ENCODE assay signal across 37 mouse cellular contexts in the genomic region with DNA sequence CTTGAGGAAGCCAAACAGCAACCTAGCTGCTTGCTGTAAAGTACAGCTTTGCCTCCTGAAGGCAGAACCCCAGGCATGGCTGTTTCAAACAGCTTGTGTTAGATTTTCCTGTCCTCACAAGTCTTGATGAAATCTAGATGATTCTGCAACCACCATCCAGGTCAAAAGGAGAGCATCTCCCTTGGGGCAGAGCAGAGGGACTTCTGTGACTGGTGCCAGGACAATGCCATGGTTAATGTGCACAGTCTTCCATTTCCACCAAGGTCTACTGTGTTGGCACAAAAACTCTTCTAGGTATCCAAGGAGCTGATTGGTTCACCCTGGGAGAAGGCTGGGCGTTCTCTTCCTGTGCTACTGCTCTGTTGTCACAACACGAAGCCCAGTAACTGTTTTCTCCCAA. TPM values are rescaled to one million over a fixed set of nuclear protein-coding genes. Genes with fewer than 3 reads are reported as not detected.
"Had no signal": no experiment of that assay in that cellular context is flagged by ENCODE, and none has a peak within 500 bp of the region (broad histone marks: within the 10 kb centered on the region; RNA-seq: fewer than 3 reads in every experiment).

No protein-coding gene starts in this region.

- H3K4me1 ChIP-seq: heart, embryonic 10.5 days; heart, embryonic 12.5 days; hindbrain, embryonic 10.5 days; hindbrain, embryonic 12.5 days; kidney, embryonic 15.5 days; limb, embryonic 13.5 days; limb, embryonic 15.5 days; liver, embryonic 12.5 days had no signal

- H3K27ac ChIP-seq: heart, embryonic 10.5 days; hindbrain, embryonic 10.5 days; hindbrain, embryonic 12.5 days; hindbrain, embryonic 14.5 days; kidney, embryonic 15.5 days; kidney, postnatal 0 days; limb, embryonic 13.5 days; limb, embryonic 15.5 days; liver, embryonic 12.5 days; liver, embryonic 14.5 days had no signal

- H3K9me3 ChIP-seq: heart, embryonic 10.5 days; heart, embryonic 12.5 days; hindbrain, embryonic 12.5 days; kidney, embryonic 15.5 days; limb, embryonic 13.5 days; limb, embryonic 15.5 days; liver, embryonic 12.5 days had no signal

- H3K4me3 ChIP-seq: heart, embryonic 10.5 days; heart, embryonic 12.5 days; hindbrain, embryonic 10.5 days; hindbrain, embryonic 12.5 days; kidney, embryonic 15.5 days; limb, embryonic 13.5 days; limb, embryonic 15.5 days; liver, embryonic 12.5 days had no signal

- H3K36me3 ChIP-seq: hindbrain, embryonic 12.5 days had no signal

- ATAC-seq: hindbrain, embryonic 16.5 days; intestine, embryonic 16.5 days; liver, embryonic 12.5 days had no signal

- DNase-seq: gastrocnemius, postnatal 14 days; gastrocnemius, postnatal 36 days; heart, adult 18-20 months; heart, postnatal 10 days; heart, postnatal 4 days; kidney, adult 11 months; kidney, adult 2 months; kidney, adult 9 months; kidney, postnatal 14 days; kidney, postnatal 36 days; layer of hippocampus, adult 9-11 months; layer of hippocampus, postnatal 36 days; left cerebral cortex, postnatal 4 days had no signal

- H3K9ac ChIP-seq: heart, embryonic 12.5 days; hindbrain, embryonic 12.5 days; hindbrain, embryonic 14.5 days; kidney, embryonic 15.5 days; limb, embryonic 13.5 days; limb, embryonic 15.5 days; liver, embryonic 12.5 days; liver, embryonic 14.5 days had no signal

- H3K4me2 ChIP-seq: heart, embryonic 12.5 days; hindbrain, embryonic 12.5 days; hindbrain, embryonic 14.5 days; kidney, embryonic 15.5 days; limb, embryonic 13.5 days; limb, embryonic 15.5 days; liver, embryonic 12.5 days had no signal

- H3K27me3 ChIP-seq: heart, embryonic 12.5 days; hindbrain, embryonic 12.5 days; kidney, embryonic 15.5 days; limb, embryonic 13.5 days; limb, embryonic 15.5 days had no signal

RNA-seq across cellular contexts. Expression of a gene that starts 14.2 kb away (rescaled TPM):
- total RNA-seq: gastrocnemius, adult 18-20 months; gastrocnemius, adult 8-10 months; gastrocnemius, postnatal 14 days; gastrocnemius, postnatal 36 days; layer of hippocampus, adult 18-20 months; layer of hippocampus, adult 8-10 months; layer of hippocampus, postnatal 14 days; layer of hippocampus, postnatal 36 days; left cerebral cortex, adult 8-10 months; left cerebral cortex, postnatal 10 days; left cerebral cortex, postnatal 25 days; left cerebral cortex, postnatal 4 days; liver, adult 2 months had no signal
- polyA plus RNA-seq: hindbrain, embryonic 10.5 days; hindbrain, embryonic 12.5 days; hindbrain, embryonic 14.5 days; hindbrain, embryonic 16.5 days; large intestine, adult 2 months; limb, embryonic 11.5 days; limb, embryonic 13.5 days; liver, adult 2 months; liver, embryonic 12.5 days had no signal
